Mouse (Mus musculus): ENCODE measurements around the gene Pdzrn3.

DNA sequence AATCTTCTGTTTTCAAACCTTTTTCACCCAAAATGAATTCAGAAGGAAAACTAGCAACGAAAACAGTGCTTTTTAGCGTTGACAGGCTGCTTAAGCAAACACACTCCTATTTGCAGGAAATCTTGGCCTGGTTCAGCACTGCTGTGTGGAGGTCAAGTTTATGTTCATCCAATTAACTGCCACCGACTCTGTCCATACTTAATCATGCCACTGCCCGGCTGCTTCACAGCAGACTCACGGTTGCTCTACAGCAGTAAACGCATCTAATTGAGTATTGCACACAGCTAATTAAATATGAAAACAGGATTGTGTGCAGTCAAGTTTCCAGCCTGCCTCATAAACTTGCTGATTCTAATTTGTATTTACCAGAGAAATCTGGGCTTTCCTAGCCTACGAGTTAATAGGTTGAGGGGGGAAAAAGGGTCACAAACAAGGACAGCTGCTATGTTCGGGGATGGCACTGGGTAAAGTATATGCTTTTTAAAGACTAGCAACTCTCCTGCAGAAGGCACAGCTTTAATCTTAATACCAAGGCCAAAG lies 183.2 kb downstream of the Pdzrn3 start:
- TF ChIP-seq POLR2AphosphoS2 (IDR thresholded peaks at IDR 0.05; ENCODE audit: insufficient read length, low read depth) (no peak), MAX (IDR thresholded peaks at IDR 0.05; ENCODE audit: low read depth) (no peak)
